Mouse (Mus musculus) adrenal gland, adult (tissue): ENCODE data around the gene Gm13290.
A peak's percentile ranks its signal among the peaks of the same experiment; 100 is the strongest.
"Not testable (repeated sequence)": the region's sequence is repeated elsewhere in the genome, so short reads cannot be mapped to it uniquely, and the experiment has no call there.

Experiments
- DNase-seq, 2 experiments: peaks; one replicate each; pipeline ENCODE4 v3.0.0; 2022 to 2023; ENCODE audit warnings: low spot score in 1 of 2; ENCODE audit not compliant: inconsistent age in 2 of 2

Gm13290 gene

DNA sequence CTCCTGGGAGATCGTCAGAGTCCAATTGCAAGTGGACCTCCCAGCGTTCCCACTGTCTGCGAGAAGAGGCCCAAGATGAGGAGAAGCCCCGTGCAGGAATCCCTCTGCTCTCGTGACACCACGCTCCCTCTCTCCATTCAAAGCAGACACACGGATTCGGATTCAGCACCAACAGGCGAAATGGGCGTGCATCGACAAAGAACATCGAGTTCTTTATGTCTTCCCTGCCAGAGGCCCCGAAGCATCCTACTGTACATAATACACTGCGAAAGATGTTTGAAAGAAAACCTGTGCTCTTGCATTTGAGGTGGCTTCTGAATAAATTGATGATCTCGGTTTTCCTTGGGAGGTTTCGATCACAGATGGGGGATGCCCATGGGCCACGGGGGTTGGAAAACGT is 6.7 kb downstream of the Gm13290 start:
- DNase-seq = peak in 1 of 2 experiments; percentile 39

DNA sequence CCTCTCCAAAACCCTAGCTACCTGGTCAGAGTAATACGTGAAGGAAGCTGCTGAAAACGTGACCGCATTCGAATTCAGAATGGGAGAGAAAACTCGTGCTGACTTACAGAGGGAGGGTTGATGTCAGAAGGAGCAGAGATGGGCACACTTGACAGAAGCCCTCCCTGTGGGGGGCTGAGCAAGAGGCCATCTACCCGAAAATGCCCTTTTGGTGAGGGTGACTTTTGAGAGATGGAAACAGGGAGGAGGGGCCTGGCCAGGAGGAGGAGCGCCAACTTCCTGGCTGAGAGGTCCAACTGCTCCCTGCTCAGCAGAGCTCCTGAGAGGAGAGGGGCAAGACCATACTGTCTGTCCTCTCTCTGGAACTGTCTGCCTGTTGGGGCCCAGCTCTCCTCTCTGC is 8.2 kb downstream of the Gm13290 start, which contains the start of gene Ifnz:
Ifnz (plus strand) TSS at position 301 of the 400 bp plus-strand sequence.
- DNase-seq = peak in 1 of 2 experiments; percentile 10

DNA sequence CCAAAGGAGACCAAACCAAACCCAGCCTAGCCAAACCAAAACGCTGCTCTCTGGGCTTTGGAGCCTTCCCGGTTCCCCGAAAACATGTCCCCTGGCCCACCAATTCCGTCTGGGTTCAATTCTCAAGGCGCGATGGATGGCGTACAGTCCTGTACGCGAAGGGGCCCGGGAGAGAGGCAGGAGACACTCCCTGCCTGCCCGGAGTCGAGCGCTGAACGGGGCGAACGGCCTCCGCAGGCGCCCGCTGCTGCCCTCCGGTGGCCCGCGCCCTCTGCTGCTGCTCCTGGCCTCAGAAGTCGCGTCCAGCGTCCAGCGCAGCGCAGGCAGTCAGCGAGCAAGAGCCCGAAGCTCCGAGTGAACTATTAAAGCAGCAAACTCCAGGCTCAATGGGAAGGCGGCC is 8.7 kb downstream of the Gm13290 start:
- peak; percentile 50 to 68 for DNase-seq

DNA sequence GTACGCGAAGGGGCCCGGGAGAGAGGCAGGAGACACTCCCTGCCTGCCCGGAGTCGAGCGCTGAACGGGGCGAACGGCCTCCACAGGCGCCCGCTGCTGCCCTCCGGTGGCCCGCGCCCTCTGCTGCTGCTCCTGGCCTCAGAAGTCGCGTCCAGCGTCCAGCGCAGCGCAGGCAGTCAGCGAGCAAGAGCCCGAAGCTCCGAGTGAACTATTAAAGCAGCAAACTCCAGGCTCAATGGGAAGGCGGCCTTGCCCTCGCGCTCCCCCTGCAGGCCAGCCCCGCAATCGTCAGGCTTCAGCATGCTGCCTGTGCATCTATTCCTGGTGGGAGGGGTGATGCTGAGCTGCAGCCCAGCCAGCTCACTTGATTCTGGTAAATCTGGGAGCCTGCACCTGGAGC is 11.8 kb downstream of the Gm13290 start, which contains the start of gene Gm13276:
Gm13276 (plus strand) TSS at position 301 of the 400 bp plus-strand sequence.
- not testable (repeated sequence) for DNase-seq

DNA sequence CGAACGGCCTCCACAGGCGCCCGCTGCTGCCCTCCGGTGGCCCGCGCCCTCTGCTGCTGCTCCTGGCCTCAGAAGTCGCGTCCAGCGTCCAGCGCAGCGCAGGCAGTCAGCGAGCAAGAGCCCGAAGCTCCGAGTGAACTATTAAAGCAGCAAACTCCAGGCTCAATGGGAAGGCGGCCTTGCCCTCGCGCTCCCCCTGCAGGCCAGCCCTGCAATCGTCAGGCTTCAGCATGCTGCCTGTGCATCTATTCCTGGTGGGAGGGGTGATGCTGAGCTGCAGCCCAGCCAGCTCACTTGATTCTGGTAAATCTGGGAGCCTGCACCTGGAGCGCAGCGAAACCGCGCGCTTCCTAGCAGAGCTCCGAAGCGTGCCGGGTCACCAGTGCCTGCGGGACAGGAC is 14.8 kb downstream of the Gm13290 start, which contains the start of gene Gm13277:
Gm13277 (plus strand) TSS at position 231 of the 400 bp plus-strand sequence.
- peak; percentile 72 to 84 for DNase-seq

DNA sequence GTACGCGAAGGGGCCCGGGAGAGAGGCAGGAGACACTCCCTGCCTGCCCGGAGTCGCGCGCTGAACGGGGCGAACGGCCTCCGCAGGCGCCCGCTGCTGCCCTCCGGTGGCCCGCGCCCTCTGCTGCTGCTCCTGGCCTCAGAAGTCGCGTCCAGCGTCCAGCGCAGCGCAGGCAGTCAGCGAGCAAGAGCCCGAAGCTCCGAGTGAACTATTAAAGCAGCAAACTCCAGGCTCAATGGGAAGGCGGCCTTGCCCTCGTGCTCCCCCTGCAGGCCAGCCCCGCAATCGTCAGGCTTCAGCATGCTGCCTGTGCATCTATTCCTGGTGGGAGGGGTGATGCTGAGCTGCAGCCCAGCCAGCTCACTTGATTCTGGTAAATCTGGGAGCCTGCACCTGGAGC is 17.6 kb downstream of the Gm13290 start, which contains the start of gene Gm13278:
Gm13278 (plus strand) TSS at position 301 of the 400 bp plus-strand sequence.
- DNase-seq = not testable (repeated sequence)

DNA sequence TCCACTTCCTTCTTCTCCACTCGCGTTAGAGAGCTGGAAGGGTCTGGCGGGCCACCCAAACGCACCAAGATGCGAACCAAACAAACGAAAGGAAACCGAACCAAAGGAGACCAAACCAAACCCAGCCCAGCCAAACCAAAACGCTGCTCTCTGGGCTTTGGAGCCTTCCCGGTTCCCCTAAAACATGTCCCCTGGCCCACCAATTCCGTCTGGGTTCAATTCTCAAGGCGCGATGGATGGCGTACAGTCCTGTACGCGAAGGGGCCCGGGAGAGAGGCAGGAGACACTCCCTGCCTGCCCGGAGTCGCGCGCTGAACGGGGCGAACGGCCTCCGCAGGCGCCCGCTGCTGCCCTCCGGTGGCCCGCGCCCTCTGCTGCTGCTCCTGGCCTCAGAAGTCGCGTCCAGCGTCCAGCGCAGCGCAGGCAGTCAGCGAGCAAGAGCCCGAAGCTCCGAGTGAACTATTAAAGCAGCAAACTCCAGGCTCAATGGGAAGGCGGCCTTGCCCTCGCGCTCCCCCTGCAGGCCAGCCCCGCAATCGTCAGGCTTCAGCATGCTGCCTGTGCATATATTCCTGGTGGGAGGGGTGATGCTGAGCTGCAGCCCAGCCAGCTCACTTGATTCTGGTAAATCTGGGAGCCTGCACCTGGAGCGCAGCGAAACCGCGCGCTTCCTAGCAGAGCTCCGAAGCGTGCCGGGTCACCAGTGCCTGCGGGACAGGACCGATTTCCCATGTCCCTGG is 20.5 kb downstream of the Gm13290 start, which contains the start of gene Gm13275:
Gm13275 (plus strand) TSS at position 552 of the 740 bp plus-strand sequence.
- peak; percentile 78 to 97 for DNase-seq

DNA sequence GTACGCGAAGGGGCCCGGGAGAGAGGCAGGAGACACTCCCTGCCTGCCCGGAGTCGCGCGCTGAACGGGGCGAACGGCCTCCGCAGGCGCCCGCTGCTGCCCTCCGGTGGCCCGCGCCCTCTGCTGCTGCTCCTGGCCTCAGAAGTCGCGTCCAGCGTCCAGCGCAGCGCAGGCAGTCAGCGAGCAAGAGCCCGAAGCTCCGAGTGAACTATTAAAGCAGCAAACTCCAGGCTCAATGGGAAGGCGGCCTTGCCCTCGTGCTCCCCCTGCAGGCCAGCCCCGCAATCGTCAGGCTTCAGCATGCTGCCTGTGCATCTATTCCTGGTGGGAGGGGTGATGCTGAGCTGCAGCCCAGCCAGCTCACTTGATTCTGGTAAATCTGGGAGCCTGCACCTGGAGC is 23.5 kb downstream of the Gm13290 start, which contains the start of gene Gm13279:
Gm13279 (plus strand) TSS at position 301 of the 400 bp plus-strand sequence.
- DNase-seq = not testable (repeated sequence)

DNA sequence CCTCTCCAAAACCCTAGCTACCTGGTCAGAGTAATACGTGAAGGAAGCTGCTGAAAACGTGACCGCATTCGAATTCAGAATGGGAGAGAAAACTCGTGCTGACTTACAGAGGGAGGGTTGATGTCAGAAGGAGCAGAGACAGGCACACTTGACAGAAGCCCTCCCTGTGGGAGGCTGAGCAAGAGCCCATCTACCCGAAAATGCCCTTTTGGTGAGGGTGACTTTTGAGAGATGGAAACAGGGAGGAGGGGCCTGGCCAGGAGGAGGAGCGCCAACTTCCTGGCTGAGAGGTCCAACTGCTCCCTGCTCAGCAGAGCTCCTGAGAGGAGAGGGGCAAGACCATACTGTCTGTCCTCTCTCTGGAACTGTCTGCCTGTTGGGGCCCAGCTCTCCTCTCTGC is 25.7 kb downstream of the Gm13290 start, which contains the start of gene Gm13285:
Gm13285 (plus strand) TSS at position 301 of the 400 bp plus-strand sequence.
- DNase-seq = peak in 1 of 2 experiments; percentile 22

DNA sequence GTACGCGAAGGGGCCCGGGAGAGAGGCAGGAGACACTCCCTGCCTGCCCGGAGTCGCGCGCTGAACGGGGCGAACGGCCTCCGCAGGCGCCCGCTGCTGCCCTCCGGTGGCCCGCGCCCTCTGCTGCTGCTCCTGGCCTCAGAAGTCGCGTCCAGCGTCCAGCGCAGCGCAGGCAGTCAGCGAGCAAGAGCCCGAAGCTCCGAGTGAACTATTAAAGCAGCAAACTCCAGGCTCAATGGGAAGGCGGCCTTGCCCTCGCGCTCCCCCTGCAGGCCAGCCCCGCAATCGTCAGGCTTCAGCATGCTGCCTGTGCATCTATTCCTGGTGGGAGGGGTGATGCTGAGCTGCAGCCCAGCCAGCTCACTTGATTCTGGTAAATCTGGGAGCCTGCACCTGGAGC is 29.3 kb downstream of the Gm13290 start, which contains the start of gene Gm13287:
Gm13287 (plus strand) TSS at position 301 of the 400 bp plus-strand sequence.
- DNase-seq = not testable (repeated sequence)

DNA sequence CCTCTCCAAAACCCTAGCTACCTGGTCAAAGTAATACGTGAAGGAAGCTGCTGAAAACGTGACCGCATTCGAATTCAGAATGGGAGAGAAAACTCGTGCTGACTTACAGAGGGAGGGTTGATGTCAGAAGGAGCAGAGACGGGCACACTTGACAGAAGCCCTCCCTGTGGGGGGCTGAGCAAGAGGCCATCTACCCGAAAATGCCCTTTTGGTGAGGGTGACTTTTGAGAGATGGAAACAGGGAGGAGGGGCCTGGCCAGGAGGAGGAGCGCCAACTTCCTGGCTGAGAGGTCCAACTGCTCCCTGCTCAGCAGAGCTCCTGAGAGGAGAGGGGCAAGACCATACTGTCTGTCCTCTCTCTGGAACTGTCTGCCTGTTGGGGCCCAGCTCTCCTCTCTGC is 31.6 kb downstream of the Gm13290 start, which contains the start of gene Gm13288:
Gm13288 (plus strand) TSS at position 301 of the 400 bp plus-strand sequence.
- DNase-seq = not testable (repeated sequence)

DNA sequence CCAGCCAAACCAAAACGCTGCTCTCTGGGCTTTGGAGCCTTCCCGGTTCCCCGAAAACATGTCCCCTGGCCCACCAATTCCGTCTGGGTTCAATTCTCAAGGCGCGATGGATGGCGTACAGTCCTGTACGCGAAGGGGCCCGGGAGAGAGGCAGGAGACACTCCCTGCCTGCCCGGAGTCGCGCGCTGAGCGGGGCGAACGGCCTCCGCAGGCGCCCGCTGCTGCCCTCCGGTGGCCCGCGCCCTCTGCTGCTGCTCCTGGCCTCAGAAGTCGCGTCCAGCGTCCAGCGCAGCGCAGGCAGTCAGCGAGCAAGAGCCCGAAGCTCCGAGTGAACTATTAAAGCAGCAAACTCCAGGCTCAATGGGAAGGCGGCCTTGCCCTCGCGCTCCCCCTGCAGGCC is 32.1 kb downstream of the Gm13290 start:
- peak; percentile 56 to 76 for DNase-seq

DNA sequence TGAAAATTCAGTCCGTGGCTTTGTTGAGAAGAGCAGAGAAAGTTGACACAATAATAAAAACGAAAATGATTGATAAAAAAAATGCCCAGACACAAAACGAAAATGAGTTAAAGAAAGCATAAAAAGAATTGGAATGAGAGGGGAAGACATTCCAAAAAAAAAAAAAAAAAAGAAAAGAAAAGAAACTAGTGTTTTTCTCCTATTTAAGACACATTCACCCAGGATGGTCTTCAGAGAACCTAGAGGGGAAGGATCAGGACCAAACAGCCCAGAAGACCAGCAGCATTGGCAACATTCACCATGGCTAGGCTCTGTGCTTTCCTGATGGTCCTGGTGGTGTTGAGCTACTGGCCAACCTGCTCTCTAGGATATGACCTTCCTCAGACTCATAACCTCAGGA is 42.3 kb downstream of the Gm13290 start, which contains the start of gene Ifna7:
Ifna7 (plus strand) TSS at position 301 of the 400 bp plus-strand sequence.
- no peak for DNase-seq

DNA sequence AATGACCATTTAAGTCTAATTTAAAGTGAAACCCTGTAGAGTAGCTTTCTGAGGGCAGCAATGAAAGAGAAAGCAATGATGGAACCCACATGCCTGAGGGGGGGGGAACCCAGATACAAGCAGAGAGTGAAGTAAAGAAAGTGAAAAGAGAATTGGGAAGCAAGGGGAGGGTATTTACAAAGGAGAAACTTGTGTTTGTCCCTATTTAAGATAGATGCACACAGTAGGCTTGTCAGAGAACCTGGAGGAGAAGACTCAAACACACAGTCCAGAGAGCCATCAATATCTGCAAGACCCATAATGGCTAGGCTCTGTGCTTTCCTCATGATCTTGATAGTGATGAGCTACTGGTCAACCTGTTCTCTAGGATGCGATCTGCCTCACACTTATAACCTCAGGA is 46.0 kb downstream of the Gm13290 start, which contains the start of gene Ifna11:
Ifna11 (plus strand) TSS at position 301 of the 400 bp plus-strand sequence.
- DNase-seq = no peak

DNA sequence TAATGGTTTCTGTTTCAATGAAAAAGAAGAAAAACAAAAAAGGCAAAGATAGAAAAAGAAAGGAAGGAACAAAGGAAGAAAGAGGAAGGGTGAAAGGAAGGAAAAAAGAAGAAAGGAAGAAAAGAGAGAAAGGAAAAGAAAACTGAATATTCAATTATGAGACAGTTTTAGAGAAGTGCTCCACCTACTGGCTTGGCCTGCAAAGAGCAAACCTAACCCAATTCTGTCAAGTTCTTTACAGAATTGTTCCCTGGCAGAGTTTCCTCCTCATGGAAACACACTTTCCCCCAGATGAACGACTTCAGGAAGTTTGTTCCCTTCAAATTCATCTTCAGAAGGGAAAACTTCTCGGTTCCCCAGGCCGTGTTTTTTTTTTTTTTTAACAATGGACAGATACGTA is 49.4 kb downstream of the Gm13290 start:
- peak in 1 of 2 experiments; percentile 32 for DNase-seq
